In the genomic region with DNA sequence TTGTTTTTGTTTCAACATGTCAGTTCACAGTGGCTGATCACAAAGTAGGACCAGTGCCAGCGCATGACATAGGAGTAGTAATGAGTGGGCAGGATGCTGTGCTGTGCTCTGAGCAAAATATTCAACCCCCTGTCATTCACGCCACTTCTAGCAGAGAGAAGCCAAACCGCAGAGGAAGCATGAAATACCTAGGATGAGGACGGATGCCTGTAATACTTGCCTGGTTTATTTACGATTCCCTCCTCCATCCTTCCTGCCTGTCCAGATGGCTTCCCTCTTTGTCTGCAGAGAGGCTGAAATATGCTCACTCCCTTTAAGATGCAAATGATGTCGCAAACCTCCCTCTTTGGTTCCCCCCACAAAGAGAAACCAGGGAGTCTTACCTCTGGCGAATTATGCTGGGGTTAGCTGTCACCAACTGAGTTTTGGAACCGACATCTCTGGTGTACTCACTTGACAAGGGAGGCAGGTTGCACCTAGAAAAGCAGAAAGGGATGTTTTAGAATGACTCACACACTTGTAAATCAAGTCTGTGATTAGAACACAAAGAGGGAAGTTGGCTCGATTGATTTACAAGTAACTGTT, we compare ENCODE assay signal across 8 mouse cellular contexts.
DNase-seq lines count a peak whose midpoint lies in the region; ATAC-seq and TF ChIP-seq lines count a peak whose summit lies in the region.

No protein-coding gene starts in this region.

- H3K4me2 ChIP-seq in kidney, postnatal 0 days (ENCODE audit: low read length) = 0 out of 2 replicates have a peak overlapping the region, but pooled peaks have one; percentile 8
- peak overlapping the region; percentile 66 for H3K4me2 ChIP-seq in myocyte (ENCODE audit: low read depth)

- H3K9me3 ChIP-seq in kidney, postnatal 0 days (replicated peaks; ENCODE audit: low read length) = no peaks in the 10 kb centered on the region

- H3ac ChIP-seq in myocyte (ENCODE audit: control insufficient read depth, insufficient read length) = no peak overlapping the region

- 3% methylated on average over 9 of the region's 9 CpGs for WGBS in kidney, postnatal 0 days

- 0 out of 2 replicates have a peak, but pooled peaks cover 5% of the 10 kb centered on the region for H3K4me1 ChIP-seq in kidney, postnatal 0 days (replicated peaks; ENCODE audit: insufficient read depth, low read length)
- peaks cover 46% of the 10 kb centered on the region for H3K4me1 ChIP-seq in bone marrow macrophage, adult 2 months (ENCODE audit: control insufficient read depth, insufficient read depth, low read length)

- peak; percentile 77 for ATAC-seq in kidney, postnatal 0 days (replicated peaks; ENCODE audit: low FRiP score, low read depth)

- H3K27ac ChIP-seq in kidney, postnatal 0 days = peak overlapping the region; percentile 60; the same call in 1 of the 2 replicates
- H3K27ac ChIP-seq in bone marrow macrophage, adult 2 months (ENCODE audit: insufficient read depth, low read depth, low read length) = peak overlapping the region; percentile 14

- no peaks in the 10 kb centered on the region for H3K36me3 ChIP-seq in kidney, postnatal 0 days (ENCODE audit: insufficient read depth, low read length)
- no peaks in the 10 kb centered on the region for H3K36me3 ChIP-seq in myocyte (ENCODE audit: control insufficient read depth, insufficient read depth)

- no peaks in the 10 kb centered on the region for H3K79me2 ChIP-seq in myocyte (ENCODE audit: control insufficient read depth, insufficient read depth)

- TF ChIP-seq CTCF in kidney, postnatal 0 days (IDR thresholded peaks at IDR 0.05; ENCODE audit: low read depth) = no peak
- no peak for TF ChIP-seq CTCF in bone marrow macrophage, adult 2 months (IDR thresholded peaks at IDR 0.05; ENCODE audit: low read depth, low read length)

- no peaks in the 10 kb centered on the region for H3K27me3 ChIP-seq in kidney, postnatal 0 days (ENCODE audit: insufficient read depth, low read length)
- H3K27me3 ChIP-seq in myocyte (ENCODE audit: control insufficient read depth, insufficient read depth, insufficient read length) = no peaks in the 10 kb centered on the region

- no peak overlapping the region for H3K4me3 ChIP-seq in kidney, postnatal 0 days (replicated peaks; ENCODE audit: low read depth, low read length)
- peak overlapping the region; percentile 45 for H3K4me3 ChIP-seq in bone marrow macrophage, adult 2 months (ENCODE audit: insufficient read depth, low read length)
- H3K4me3 ChIP-seq in myocyte = no peak overlapping the region

- DNase-seq in kidney, postnatal 0 days (ENCODE audit: low spot score) = peak; percentile 97
- DNase-seq in kidney, adult 11 months = no peak
- DNase-seq in fibroblast of lung, adult 2 months (ENCODE audit: low read depth) = peak; percentile 2
- DNase-seq in layer of hippocampus, adult 8-10 months (ENCODE audit: low spot score in 2 of 2) = peak; percentile 34 to 35
- DNase-seq in gastrocnemius, postnatal 25 days = no peak
- no peak for DNase-seq in gastrocnemius, adult 18-20 months (ENCODE audit: low spot score)

- H3K9ac ChIP-seq in kidney, postnatal 0 days (ENCODE audit: low read depth, low read length) = no peak overlapping the region

- no peak for TF ChIP-seq POLR2A in bone marrow macrophage, adult 2 months (IDR thresholded peaks at IDR 0.05; ENCODE audit: borderline replicate concordance, low read depth, low read length)
- no peak for TF ChIP-seq POLR2A in myocyte (IDR thresholded peaks at IDR 0.05; ENCODE audit: insufficient read length, low read depth)

TF ChIP-seq in myocyte, 11 proteins besides CTCF, POLR2A, EP300 and RAD21:
- TF ChIP-seq MAX (IDR thresholded peaks at IDR 0.05; ENCODE audit: low read depth) = no peak
- TF ChIP-seq REST (IDR thresholded peaks at IDR 0.05; ENCODE audit: insufficient read depth, insufficient read length) = no peak
- TF ChIP-seq E2F4 (IDR thresholded peaks at IDR 0.05; ENCODE audit: insufficient read depth) = no peak
- TF ChIP-seq CEBPB (IDR thresholded peaks at IDR 0.05; ENCODE audit: insufficient read depth, poor library complexity, severe bottlenecking) = no peak
- TF ChIP-seq TCF12 (IDR thresholded peaks at IDR 0.05; ENCODE audit: insufficient read depth, poor library complexity, severe bottlenecking) = no peak
- no peak for TF ChIP-seq MYOD1 (IDR thresholded peaks at IDR 0.05; ENCODE audit: control insufficient read depth in 1 of 3, insufficient read length in 2 of 3, low read depth in 2 of 3)

Comparison
In these comparisons a context has a peak if more than half of its experiments do, and no peak if none do; other contexts are left out.
1. DNase-seq: peak in kidney, postnatal 0 days (single experiment), fibroblast of lung, adult 2 months (single experiment) and layer of hippocampus, adult 8-10 months (2 of 2); none in kidney, adult 11 months (single experiment), gastrocnemius, postnatal 25 days (single experiment) and gastrocnemius, adult 18-20 months (single experiment).